Mouse (Mus musculus) neural tube, embryonic 12.5 days (tissue): ENCODE data around the gene Pbx1. TPM values are rescaled to one million over a fixed set of nuclear protein-coding genes. Genes with fewer than 3 reads are reported as not detected.

Experiments used
- ATAC-seq: fragments of 200-750 bp; cut with Nextera tagmentation; 2 replicates; pipeline ENCODE4 v1.8.0; 2017; ENCODE audit warnings: low read depth, mild to moderate bottlenecking, moderate TSS enrichment, moderate library complexity; ENCODE audit not compliant: low FRiP score
- H3K27ac ChIP-seq: fragments of 300-500 bp; sonication (generic); 2 replicates; pipeline ENCODE4 v1.5.1; 2016
- H3K27me3 ChIP-seq: fragments of 300-500 bp; sonication (generic); replicated peaks from 2 replicates; pipeline ENCODE4 v1.6.1; 2016; ENCODE audit warnings: mild to moderate bottlenecking
- H3K36me3 ChIP-seq: fragments of 300-500 bp; sonication (generic); 2 replicates; pipeline ENCODE4 v1.6.1; 2016; ENCODE audit warnings: mild to moderate bottlenecking
- H3K4me1 ChIP-seq: fragments of 300-500 bp; sonication (generic); 2 replicates; pipeline ENCODE4 v1.6.1; 2016
- H3K4me2 ChIP-seq: fragments of 300-500 bp; sonication (generic); replicated peaks from 2 replicates; pipeline ENCODE4 v1.6.1; 2016; ENCODE audit warnings: mild to moderate bottlenecking
- H3K4me3 ChIP-seq: fragments of 300-500 bp; sonication (generic); 2 replicates; pipeline ENCODE4 v1.5.1; 2016
- H3K9ac ChIP-seq: fragments of 300-500 bp; sonication (generic); 2 replicates; pipeline ENCODE4 v1.6.1; 2016; ENCODE audit warnings: mild to moderate bottlenecking
- H3K9me3 ChIP-seq: fragments of 300-500 bp; sonication (generic); 2 replicates; pipeline ENCODE4 v1.6.1; 2016; ENCODE audit warnings: mild to moderate bottlenecking
- WGBS: fragments of 180-500 bp; shearing (Covaris S2); methylation state at CpG from one replicate; pipeline ENCODE4 v1.1.7; 2016; 5-methylcytosine and 5-hydroxymethylcytosine counted together
- polyA plus RNA-seq: library from polyadenylated mRNA; unstranded; fragments of >200 nt; fragmentation: Nextera tagmentation; extraction: Ambion mirVana; gene quantifications from 2 replicates; pipeline ENCODE4 v1.2.1, GENCODE M21; 2016

Gene Pbx1
- polyA plus RNA-seq, 1 experiment from 2014 or later: 43.9 TPM

GRCm38 (mm10) chr1:168288891-168289545, 143.1 kb downstream of the Pbx1 start:
- peaks cover 80% of the 10 kb centered on the region for H3K4me1 ChIP-seq
- H3K4me2 ChIP-seq: no peak overlapping the region
- no peaks in the 10 kb centered on the region for H3K27me3 ChIP-seq
- peak overlapping the region; percentile 57; the same call in 1 of the 2 replicates for H3K27ac ChIP-seq
- H3K36me3 ChIP-seq: no peaks in the 10 kb centered on the region
- no peak for ATAC-seq
- H3K4me3 ChIP-seq: no peak overlapping the region
- 39% methylated on average over 10 of the region's 10 CpGs for WGBS
- H3K9ac ChIP-seq: no peak overlapping the region
- H3K9me3 ChIP-seq: no peaks in the 10 kb centered on the region

GRCm38 (mm10) chr1:168287843-168288591, 144.1 kb downstream of the Pbx1 start:
- Histone ChIP-seq H3K27me3 (no peaks in the 10 kb centered on the region), H3K4me3 (no peak overlapping the region), H3K27ac (peak overlapping the region; percentile 57), H3K36me3 (no peaks in the 10 kb centered on the region), H3K9ac (peak overlapping the region; percentile 33; the same call in 1 of the 2 replicates), H3K4me2 (peak overlapping the region; percentile 35), H3K9me3 (no peaks in the 10 kb centered on the region), H3K4me1 (peaks cover 90% of the 10 kb centered on the region)
- 30% methylated on average over 23 of the region's 23 CpGs for WGBS
- peak; percentile 14; the same call in 1 of the 2 replicates for ATAC-seq

GRCm38 (mm10) chr1:168286862-168287650, 145.0 kb downstream of the Pbx1 start:
- WGBS: 13% methylated on average over 2 of the region's 2 CpGs
- H3K4me1 ChIP-seq: peaks cover 89% of the 10 kb centered on the region
- ATAC-seq: no peak
- H3K27ac ChIP-seq: peak overlapping the region; percentile 57; the same call in 1 of the 2 replicates
- no peak overlapping the region for H3K9ac ChIP-seq
- no peaks in the 10 kb centered on the region for H3K27me3 ChIP-seq
- H3K4me2 ChIP-seq: peak overlapping the region; percentile 35
- H3K36me3 ChIP-seq: no peaks in the 10 kb centered on the region
- no peak overlapping the region for H3K4me3 ChIP-seq
- H3K9me3 ChIP-seq: no peaks in the 10 kb centered on the region

- H3K4me2 ChIP-seq: 0 out of 2 replicates have a peak overlapping the region, but pooled peaks have one; percentile 3
- H3K9me3 ChIP-seq: no peaks in the 10 kb centered on the region
- no peaks in the 10 kb centered on the region for H3K27me3 ChIP-seq
- no peak overlapping the region for H3K4me3 ChIP-seq
- no peak overlapping the region for H3K27ac ChIP-seq
- 30% methylated on average over 9 of the region's 9 CpGs for WGBS
- H3K4me1 ChIP-seq: peaks cover 69% of the 10 kb centered on the region
- H3K36me3 ChIP-seq: no peaks in the 10 kb centered on the region
- no peak for ATAC-seq
- H3K9ac ChIP-seq: no peak overlapping the region
Observed at GRCm38 (mm10) chr1:168284566-168285141, 147.4 kb downstream of the Pbx1 start.

- Histone ChIP-seq H3K27ac (peak overlapping the region; percentile 16; the same call in 1 of the 2 replicates), H3K9ac (no peak overlapping the region), H3K4me1 (peaks cover 63% of the 10 kb centered on the region), H3K36me3 (no peaks in the 10 kb centered on the region), H3K27me3 (no peaks in the 10 kb centered on the region), H3K4me3 (no peak overlapping the region), H3K9me3 (no peaks in the 10 kb centered on the region), H3K4me2 (0 out of 2 replicates have a peak overlapping the region, but pooled peaks have one; percentile 5)
- ATAC-seq: no peak
- 50% methylated on average over 15 of the region's 15 CpGs for WGBS
Observed at GRCm38 (mm10) chr1:168283841-168284565, 148.1 kb downstream of the Pbx1 start.

- Histone ChIP-seq H3K4me3 (no peak overlapping the region), H3K9me3 (no peaks in the 10 kb centered on the region), H3K4me2 (no peak overlapping the region), H3K27me3 (no peaks in the 10 kb centered on the region), H3K9ac (no peak overlapping the region), H3K4me1 (peaks cover 57% of the 10 kb centered on the region), H3K36me3 (no peaks in the 10 kb centered on the region), H3K27ac (no peak overlapping the region)
- 64% methylated on average over 2 of the region's 2 CpGs for WGBS
- ATAC-seq: no peak
Observed at GRCm38 (mm10) chr1:168283421-168283820, 148.6 kb downstream of the Pbx1 start.

GRCm38 (mm10) chr1:168275678-168276077, 156.4 kb downstream of the Pbx1 start:
- Histone ChIP-seq H3K4me1 (peaks cover 15% of the 10 kb centered on the region), H3K9me3 (no peaks in the 10 kb centered on the region), H3K36me3 (no peaks in the 10 kb centered on the region), H3K27ac (no peak overlapping the region), H3K9ac (no peak overlapping the region), H3K27me3 (no peaks in the 10 kb centered on the region), H3K4me2 (no peak overlapping the region), H3K4me3 (no peak overlapping the region)
- WGBS: 62% methylated on average over 5 of the region's 5 CpGs
- ATAC-seq: peak; percentile 79

- H3K4me3 ChIP-seq: no peak overlapping the region
- ATAC-seq: no peak
- no peaks in the 10 kb centered on the region for H3K27me3 ChIP-seq
- H3K36me3 ChIP-seq: no peaks in the 10 kb centered on the region
- WGBS: 95% methylated on average over 4 of the region's 4 CpGs
- H3K9ac ChIP-seq: no peak overlapping the region
- H3K9me3 ChIP-seq: no peaks in the 10 kb centered on the region
- H3K4me2 ChIP-seq: no peak overlapping the region
- H3K27ac ChIP-seq: no peak overlapping the region
- H3K4me1 ChIP-seq: peaks cover 15% of the 10 kb centered on the region
Observed at GRCm38 (mm10) chr1:168274296-168274695, 157.8 kb downstream of the Pbx1 start.

- H3K36me3 ChIP-seq: no peaks in the 10 kb centered on the region
- WGBS: 92% methylated on average over 2 of the region's 2 CpGs
- H3K4me2 ChIP-seq: no peak overlapping the region
- H3K27ac ChIP-seq: no peak overlapping the region
- ATAC-seq: no peak
- H3K9ac ChIP-seq: no peak overlapping the region
- H3K4me3 ChIP-seq: no peak overlapping the region
- no peaks in the 10 kb centered on the region for H3K27me3 ChIP-seq
- peaks cover 25% of the 10 kb centered on the region for H3K4me1 ChIP-seq
- no peaks in the 10 kb centered on the region for H3K9me3 ChIP-seq
Observed at GRCm38 (mm10) chr1:168272091-168272490, 160.0 kb downstream of the Pbx1 start.

GRCm38 (mm10) chr1:168271207-168271606, 160.9 kb downstream of the Pbx1 start:
- 86% methylated on average over 4 of the region's 4 CpGs for WGBS
- Histone ChIP-seq H3K4me2 (no peak overlapping the region), H3K36me3 (no peaks in the 10 kb centered on the region), H3K27ac (no peak overlapping the region), H3K9me3 (no peaks in the 10 kb centered on the region), H3K27me3 (no peaks in the 10 kb centered on the region), H3K9ac (no peak overlapping the region), H3K4me3 (no peak overlapping the region), H3K4me1 (peaks cover 19% of the 10 kb centered on the region)
- no peak for ATAC-seq
